Mouse (Mus musculus) heart, embryonic 15.5 days (tissue): ENCODE results near the gene Gm29797. TPM values are rescaled to one million over a fixed set of nuclear protein-coding genes. Genes with fewer than 3 reads are reported as not detected.
A peak's percentile ranks its signal among the peaks of the same experiment; 100 is the strongest.

Source experiments
- ATAC-seq: fragments of 200-750 bp; cut with Nextera tagmentation; replicated peaks from 2 replicates; pipeline ENCODE4 v1.8.0; 2017; ENCODE audit warnings: low read depth, moderate TSS enrichment; ENCODE audit not compliant: insufficient number of reproducible peaks, insufficient read depth, low FRiP score
- H3K27ac ChIP-seq: fragments of 300-500 bp; sonication (generic); 2 replicates; pipeline ENCODE4 v1.5.1; 2015; ENCODE audit warnings: mild to moderate bottlenecking, inconsistent platforms
- H3K27me3 ChIP-seq: fragments of 300-500 bp; sonication (generic); 2 replicates; pipeline ENCODE4 v1.6.1; 2015; ENCODE audit warnings: inconsistent platforms
- H3K36me3 ChIP-seq: fragments of 300-500 bp; sonication (generic); 2 replicates; pipeline ENCODE4 v1.6.1; 2015; ENCODE audit warnings: mild to moderate bottlenecking, inconsistent platforms
- H3K4me1 ChIP-seq: fragments of 300-500 bp; sonication (generic); replicated peaks from 2 replicates; pipeline ENCODE4 v1.6.1; 2015; ENCODE audit warnings: inconsistent platforms
- H3K4me2 ChIP-seq: fragments of 300-500 bp; sonication (generic); 2 replicates; pipeline ENCODE4 v1.6.1; 2015; ENCODE audit warnings: inconsistent platforms, mild to moderate bottlenecking, moderate library complexity
- H3K4me3 ChIP-seq: fragments of 300-500 bp; sonication (generic); 2 replicates; pipeline ENCODE4 v1.5.1; 2015; ENCODE audit warnings: mild to moderate bottlenecking, inconsistent platforms
- H3K9ac ChIP-seq: fragments of 300-500 bp; sonication (generic); 2 replicates; pipeline ENCODE4 v1.6.1; 2015; ENCODE audit warnings: mild to moderate bottlenecking, inconsistent platforms
- H3K9me3 ChIP-seq: fragments of 300-500 bp; sonication (generic); replicated peaks from 2 replicates; pipeline ENCODE4 v1.6.1; 2016; ENCODE audit warnings: inconsistent platforms
- WGBS: fragments of 180-500 bp; shearing (Covaris S2); methylation state at CpG from one replicate; pipeline ENCODE4 v1.1.7; 2015; ENCODE audit warnings: mixed read lengths; 5-methylcytosine and 5-hydroxymethylcytosine counted together
- polyA plus RNA-seq: library from polyadenylated mRNA; unstranded; fragments of >200 nt; fragmentation: Nextera tagmentation; extraction: Ambion mirVana; gene quantifications from 2 replicates; pipeline ENCODE4 v1.2.1, GENCODE M21; 2015

The Gm29797 gene
- polyA plus RNA-seq, 1 experiment from 2014 or later: not detected

DNA sequence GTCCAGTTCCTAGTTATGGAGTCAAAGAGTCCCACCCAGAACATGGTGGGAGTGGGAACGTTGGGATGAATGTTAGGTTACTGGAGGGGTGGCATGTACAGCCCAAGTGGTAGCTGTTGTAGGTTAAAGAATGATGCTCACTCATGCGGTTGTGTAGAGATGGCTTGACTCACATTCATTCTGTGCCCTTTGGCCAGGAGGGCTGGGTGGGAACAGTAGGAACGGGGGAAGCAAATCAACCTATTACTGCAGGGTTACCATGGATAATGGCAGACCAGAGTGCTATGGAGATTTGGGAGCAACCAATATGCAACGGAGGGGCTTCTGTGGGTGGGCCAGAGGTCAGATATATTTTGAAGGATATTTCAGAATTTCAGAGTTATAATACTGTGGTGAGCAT lies 18.1 kb downstream of the Gm29797 start:
- no peaks in the 10 kb centered on the region for H3K9me3 ChIP-seq
- WGBS: 78% methylated on average over 4 of the region's 4 CpGs
- H3K27me3 ChIP-seq: peaks cover 44% of the 10 kb centered on the region
- H3K4me1 ChIP-seq: peaks cover 33% of the 10 kb centered on the region
- peak overlapping the region; percentile 76 for H3K27ac ChIP-seq
- H3K36me3 ChIP-seq: no peaks in the 10 kb centered on the region
- ATAC-seq: no peak
- H3K9ac ChIP-seq: no peak overlapping the region
- no peak overlapping the region for H3K4me2 ChIP-seq
- no peak overlapping the region for H3K4me3 ChIP-seq

DNA sequence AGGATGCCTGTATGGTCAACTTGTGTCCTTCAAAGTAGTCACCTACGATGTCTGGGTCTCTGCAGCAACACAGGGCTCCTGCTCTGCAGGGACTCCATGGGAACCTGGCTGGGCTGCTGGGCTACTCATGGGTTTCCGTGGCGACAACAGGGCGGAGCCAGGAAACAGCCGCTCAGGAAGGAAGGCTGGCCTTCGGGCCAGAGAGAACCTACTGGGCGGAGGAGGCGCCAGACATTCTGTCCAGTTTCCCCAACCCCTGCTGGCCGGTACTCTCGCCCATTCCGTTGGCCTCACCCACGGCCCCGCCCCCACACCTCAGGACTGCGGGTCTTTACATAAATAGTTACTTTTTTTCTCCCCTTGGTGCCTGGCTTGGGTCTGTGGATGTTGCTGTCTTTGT lies 18.6 kb downstream of the Gm29797 start:
- Histone ChIP-seq H3K4me3 (peak overlapping the region; percentile 16), H3K27ac (peak overlapping the region; percentile 76), H3K27me3 (peaks cover 39% of the 10 kb centered on the region), H3K4me1 (peaks cover 28% of the 10 kb centered on the region), H3K36me3 (no peaks in the 10 kb centered on the region), H3K4me2 (peak overlapping the region; percentile 53), H3K9ac (0 out of 2 replicates have a peak overlapping the region, but pooled peaks have one; percentile 34), H3K9me3 (no peaks in the 10 kb centered on the region)
- 2% methylated on average over 14 of the region's 14 CpGs for WGBS
- peak; percentile 24; the same call in 1 of the 2 replicates for ATAC-seq

DNA sequence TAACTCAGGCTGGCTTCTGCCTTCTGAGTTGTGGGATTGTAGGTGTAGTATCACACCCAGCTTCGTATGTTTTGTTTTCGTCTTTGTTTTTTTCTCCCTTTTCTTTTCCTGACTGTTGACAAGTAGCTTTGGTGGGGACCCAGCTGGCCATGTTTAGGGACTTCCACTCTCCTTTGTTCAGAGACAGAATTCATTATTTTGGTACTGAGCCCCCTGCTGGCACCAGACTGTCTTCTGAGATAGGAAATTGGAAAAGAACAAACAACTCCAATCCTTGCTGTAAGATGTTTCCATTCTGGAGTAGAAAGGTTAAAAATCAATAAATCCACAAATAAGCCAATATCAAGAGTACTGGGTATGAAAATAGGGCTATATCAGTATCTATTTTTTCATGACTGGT lies 19.6 kb downstream of the Gm29797 start:
- Histone ChIP-seq H3K9me3 (no peaks in the 10 kb centered on the region), H3K36me3 (no peaks in the 10 kb centered on the region), H3K4me1 (peaks cover 28% of the 10 kb centered on the region), H3K9ac (no peak overlapping the region), H3K27me3 (peaks cover 29% of the 10 kb centered on the region), H3K27ac (peak overlapping the region; percentile 76), H3K4me2 (no peak overlapping the region), H3K4me3 (no peak overlapping the region)
- ATAC-seq: no peak
- WGBS: 59% methylated on average over 2 of the region's 2 CpGs

DNA sequence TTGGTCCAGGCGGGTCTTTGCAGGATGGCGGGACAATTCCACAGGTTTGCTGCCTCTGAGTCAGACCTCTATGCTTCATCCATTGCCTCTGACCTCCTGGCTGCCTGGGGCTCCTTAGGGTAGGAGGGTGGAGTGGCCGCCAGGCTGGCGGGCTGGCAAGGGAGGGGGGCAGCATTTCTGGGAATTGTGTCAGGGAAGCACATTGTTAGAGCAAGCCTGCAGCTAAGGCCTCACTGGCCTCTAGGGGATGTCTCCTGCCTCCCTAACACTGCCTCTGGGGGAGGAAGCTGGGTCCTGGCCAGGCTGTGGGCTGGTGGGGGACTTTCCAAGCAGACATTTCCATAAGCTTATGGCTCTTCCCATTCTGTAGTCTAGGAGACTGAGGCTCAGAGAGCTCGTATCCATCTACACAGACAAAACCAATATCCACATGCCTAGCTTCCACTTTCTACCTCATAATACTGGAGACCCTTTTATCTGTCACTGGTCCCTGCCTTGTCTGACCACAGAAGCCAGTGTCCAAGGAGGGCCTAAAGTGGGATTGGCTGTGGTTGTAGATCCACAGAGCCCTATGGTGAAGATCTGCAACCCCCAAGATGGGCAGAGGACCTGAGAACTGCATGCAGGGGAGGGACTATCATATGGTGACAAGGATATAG lies 20.4 kb downstream of the Gm29797 start:
- no peaks in the 10 kb centered on the region for H3K9me3 ChIP-seq
- no peak overlapping the region for H3K4me3 ChIP-seq
- peaks cover 24% of the 10 kb centered on the region for H3K4me1 ChIP-seq
- ATAC-seq: no peak
- 57% methylated on average over 5 of the region's 5 CpGs for WGBS
- no peak overlapping the region for H3K9ac ChIP-seq
- no peak overlapping the region for H3K4me2 ChIP-seq
- H3K27me3 ChIP-seq: peaks cover 21% of the 10 kb centered on the region
- H3K36me3 ChIP-seq: no peaks in the 10 kb centered on the region
- H3K27ac ChIP-seq: peak overlapping the region; percentile 76

DNA sequence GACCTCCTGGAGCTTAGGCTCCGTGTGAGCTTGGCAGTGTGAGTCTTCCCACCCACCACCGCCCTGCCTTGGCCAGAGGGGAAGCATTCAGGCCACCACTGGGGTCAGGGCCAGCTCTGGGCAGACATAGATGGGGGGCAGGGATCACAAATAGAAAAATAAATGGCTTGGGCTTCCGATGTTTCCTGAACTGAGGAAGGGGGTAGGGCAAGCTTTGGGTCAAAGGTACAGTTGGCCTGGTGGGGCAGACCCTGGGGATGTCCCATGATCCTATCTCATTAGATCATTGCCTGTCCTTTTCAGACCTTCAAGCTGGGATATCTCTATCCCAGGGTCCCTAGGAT lies 20.9 kb downstream of the Gm29797 start:
- Histone ChIP-seq H3K4me2 (no peak overlapping the region), H3K27ac (peak overlapping the region; percentile 76), H3K9me3 (no peaks in the 10 kb centered on the region), H3K36me3 (no peaks in the 10 kb centered on the region), H3K9ac (no peak overlapping the region), H3K4me3 (no peak overlapping the region), H3K4me1 (peaks cover 24% of the 10 kb centered on the region), H3K27me3 (peaks cover 16% of the 10 kb centered on the region)
- WGBS: 35% methylated on average over 3 of the region's 3 CpGs
- ATAC-seq: no peak

DNA sequence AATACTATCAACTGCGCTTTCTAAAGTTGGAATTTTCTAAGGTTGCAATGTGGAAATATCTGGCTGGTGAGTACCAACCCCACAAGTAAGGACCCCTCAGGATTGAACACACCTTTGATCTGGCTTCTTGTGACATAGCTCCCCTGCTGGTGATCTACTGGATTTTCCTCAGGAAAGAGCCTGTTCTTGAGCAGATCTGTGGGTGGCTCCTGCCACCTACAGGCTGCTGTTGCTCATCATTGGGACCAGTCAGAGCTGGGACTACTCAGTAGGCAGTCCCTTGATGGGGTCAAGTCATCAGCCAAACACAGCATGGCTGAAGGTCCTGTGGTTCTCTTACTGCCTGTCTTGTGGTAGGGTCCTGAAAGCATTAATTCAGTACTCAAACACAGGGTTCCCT lies 21.9 kb downstream of the Gm29797 start:
- Histone ChIP-seq H3K27ac (no peak overlapping the region), H3K36me3 (no peaks in the 10 kb centered on the region), H3K4me1 (peaks cover 24% of the 10 kb centered on the region), H3K27me3 (peaks cover 5% of the 10 kb centered on the region; the same call in 1 of the 2 replicates), H3K9me3 (no peaks in the 10 kb centered on the region), H3K4me3 (no peak overlapping the region), H3K9ac (no peak overlapping the region), H3K4me2 (no peak overlapping the region)
- 50% methylated on average over 1 of the region's 1 CpGs for WGBS
- ATAC-seq: peak; percentile 33

DNA sequence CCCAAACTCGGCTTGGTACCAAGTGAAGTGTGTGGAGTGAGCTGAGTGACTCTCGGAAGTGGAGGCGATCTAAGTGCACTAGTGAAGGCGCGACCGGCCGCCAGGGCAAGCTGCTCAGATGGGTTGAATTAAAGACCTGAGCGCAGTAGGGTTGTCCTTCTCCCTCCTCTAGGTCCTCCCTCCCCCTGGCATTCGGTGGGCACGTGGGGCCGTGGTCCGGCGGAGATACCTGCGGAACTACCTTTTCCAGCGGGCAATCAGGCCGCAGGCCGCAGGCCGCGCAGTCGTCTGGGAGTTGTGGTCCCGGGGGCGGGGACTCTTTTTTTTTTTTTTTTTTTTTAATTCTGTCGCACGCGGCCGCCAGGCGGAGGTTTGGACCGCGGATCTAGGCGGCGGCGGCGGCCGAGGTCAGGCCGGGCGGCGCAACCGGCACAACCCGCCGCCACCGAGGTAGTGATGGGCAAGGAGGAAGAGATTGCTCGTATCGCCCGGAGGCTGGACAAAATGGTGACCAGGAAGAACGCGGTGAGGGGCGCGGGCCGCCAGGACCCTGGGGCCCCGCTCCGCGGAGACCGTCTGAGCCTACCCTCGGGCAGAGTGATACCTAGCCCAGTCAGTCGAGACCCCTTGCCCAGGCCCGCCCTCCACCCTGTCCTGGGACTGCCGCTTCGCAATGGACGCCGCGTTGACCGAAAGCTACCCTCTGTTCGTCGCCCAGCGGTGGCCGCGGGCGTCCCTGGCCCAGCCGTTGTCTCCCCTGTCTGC lies 23.3 kb downstream of the Gm29797 start, which contains the start of gene Tcea2:
Tcea2 (plus strand) TSS at position 360 of the 765 bp plus-strand sequence.
- Histone ChIP-seq H3K9ac (peak within 1 kb of the TSS; percentile 87), H3K4me1 (peaks cover 23% of the 10 kb centered on the region), H3K9me3 (no peaks in the 10 kb centered on the region), H3K36me3 (no peaks in the 10 kb centered on the region), H3K4me3 (peak within 1 kb of the TSS; percentile 81), H3K27me3 (no peaks in the 10 kb centered on the region), H3K4me2 (peak within 1 kb of the TSS; percentile 95), H3K27ac (peak within 1 kb of the TSS; percentile 59)
- ATAC-seq: peak; percentile 19
- under 1% methylated on average over 61 of the region's 69 CpGs for WGBS

DNA sequence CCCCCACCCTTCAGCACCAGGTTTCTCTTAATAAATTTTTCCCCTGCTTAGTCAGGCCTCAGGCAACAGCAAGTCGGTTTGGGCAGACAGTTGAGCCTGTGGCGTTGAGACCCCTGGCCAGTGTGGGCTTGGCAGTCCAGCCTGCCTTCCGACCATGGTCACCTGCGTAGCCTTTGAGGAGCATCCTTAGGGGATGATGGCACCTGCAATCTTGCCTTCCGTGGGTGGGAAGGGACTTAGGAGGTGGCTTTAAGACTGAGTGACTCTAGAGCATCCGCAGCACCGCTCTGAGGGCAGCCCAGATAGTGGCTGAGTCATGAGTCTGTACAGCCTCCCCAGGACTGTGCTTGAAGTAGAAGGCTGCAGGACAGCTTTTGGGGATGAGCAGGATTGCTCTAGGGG lies 23.9 kb downstream of the Gm29797 start:
- H3K4me3 ChIP-seq: peak overlapping the region; percentile 81
- peak; percentile 6; the same call in 1 of the 2 replicates for ATAC-seq
- no peaks in the 10 kb centered on the region for H3K9me3 ChIP-seq
- peak overlapping the region; percentile 95 for H3K4me2 ChIP-seq
- no peaks in the 10 kb centered on the region for H3K27me3 ChIP-seq
- H3K9ac ChIP-seq: peak overlapping the region; percentile 87
- WGBS: 13% methylated on average over 7 of the region's 7 CpGs
- H3K36me3 ChIP-seq: no peaks in the 10 kb centered on the region
- peaks cover 17% of the 10 kb centered on the region for H3K4me1 ChIP-seq
- peak overlapping the region; percentile 59; the same call in 1 of the 2 replicates for H3K27ac ChIP-seq

DNA sequence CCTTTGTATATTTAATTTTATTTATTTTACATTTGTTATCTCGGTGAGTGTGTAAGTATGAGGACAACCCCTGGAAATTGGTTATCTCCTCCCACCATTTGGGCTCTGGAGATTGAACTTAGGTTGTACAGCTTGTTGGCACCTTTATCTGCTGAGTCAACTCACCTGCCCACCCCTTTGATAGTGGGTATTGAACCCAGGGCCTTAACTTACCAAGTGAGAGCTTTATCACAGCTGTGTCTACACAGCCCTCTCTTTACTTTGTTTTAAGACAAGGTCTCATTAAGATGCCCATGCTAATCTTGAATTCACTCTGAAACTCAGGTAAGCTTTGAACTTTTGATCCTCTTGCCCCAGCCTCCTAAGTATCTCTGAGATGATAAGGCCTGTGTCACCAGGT lies 25.1 kb downstream of the Gm29797 start:
- Histone ChIP-seq H3K4me3 (no peak overlapping the region), H3K4me2 (no peak overlapping the region), H3K4me1 (peaks cover 16% of the 10 kb centered on the region), H3K9ac (no peak overlapping the region), H3K27me3 (no peaks in the 10 kb centered on the region), H3K9me3 (no peaks in the 10 kb centered on the region), H3K36me3 (no peaks in the 10 kb centered on the region), H3K27ac (no peak overlapping the region)
- 91% methylated on average over 1 of the region's 1 CpGs for WGBS
- no peak for ATAC-seq

DNA sequence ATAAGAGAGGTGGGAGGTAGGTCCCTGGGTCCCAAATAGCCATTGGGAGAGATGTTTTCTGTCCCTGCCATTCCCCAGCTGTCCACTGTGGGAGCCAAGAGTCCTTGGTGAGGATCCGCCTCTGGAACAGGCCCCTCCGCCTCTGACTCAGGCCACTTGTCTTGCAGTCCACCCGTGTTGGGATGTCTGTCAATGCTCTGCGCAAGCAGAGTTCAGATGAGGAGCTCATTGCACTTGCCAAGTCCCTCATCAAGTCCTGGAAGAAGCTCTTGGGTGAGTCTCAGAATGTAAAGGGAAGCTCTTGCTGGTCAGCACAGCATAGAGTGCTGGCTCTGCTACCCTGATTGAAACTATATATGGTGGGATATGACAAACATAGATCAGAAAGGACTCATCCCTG lies 26.5 kb downstream of the Gm29797 start:
- Histone ChIP-seq H3K9ac (no peak overlapping the region), H3K36me3 (peaks cover 6% of the 10 kb centered on the region; the same call in 1 of the 2 replicates), H3K4me2 (no peak overlapping the region), H3K27me3 (no peaks in the 10 kb centered on the region), H3K4me3 (no peak overlapping the region), H3K4me1 (peaks cover 16% of the 10 kb centered on the region), H3K27ac (no peak overlapping the region), H3K9me3 (no peaks in the 10 kb centered on the region)
- ATAC-seq: no peak
- WGBS: 62% methylated on average over 4 of the region's 4 CpGs

DNA sequence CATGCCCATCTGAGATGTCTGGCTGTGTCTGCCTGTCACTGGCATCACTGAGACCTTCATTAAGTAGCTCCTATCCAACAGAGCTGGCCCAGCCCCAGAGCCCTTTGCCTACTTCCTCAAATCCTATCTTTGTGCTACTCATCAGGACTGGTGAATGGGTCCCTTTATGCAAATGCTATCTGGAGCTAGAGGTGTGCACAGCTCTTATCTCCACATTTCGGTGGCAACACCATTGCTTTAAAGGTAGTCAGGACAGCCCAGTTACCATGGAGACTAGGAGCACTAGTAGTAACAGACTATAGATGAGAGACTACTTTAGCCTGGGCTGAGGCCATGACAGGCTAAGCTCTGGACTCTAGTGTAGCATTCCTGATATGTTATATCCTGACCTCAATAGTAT lies 27.9 kb downstream of the Gm29797 start:
- ATAC-seq: no peak
- WGBS: 57% methylated on average over 1 of the region's 1 CpGs
- peaks cover 11% of the 10 kb centered on the region for H3K4me1 ChIP-seq

More for the DNA sequence above, 27.9 kb downstream of the Gm29797 start:
- Histone ChIP-seq H3K27me3 (no peaks in the 10 kb centered on the region), H3K36me3 (peaks cover 18% of the 10 kb centered on the region), H3K9ac (no peak overlapping the region), H3K9me3 (no peaks in the 10 kb centered on the region), H3K27ac (no peak overlapping the region), H3K4me2 (no peak overlapping the region), H3K4me3 (no peak overlapping the region)
